Mouse (Mus musculus): ENCODE data around the gene 1700001C19Rik.

Gene 1700001C19Rik

GRCm38 (mm10) chr17:47373991-47374390, 63.2 kb downstream of the 1700001C19Rik start:
- no peak for DNase-seq (ENCODE audit: low spot score)

- peak; percentile 69 for DNase-seq (ENCODE audit: low spot score)
Measured at GRCm38 (mm10) chr17:47371451-47371850, 65.7 kb downstream of the 1700001C19Rik start.

GRCm38 (mm10) chr17:47369087-47369443, 68.1 kb downstream of the 1700001C19Rik start:
- no peak for DNase-seq (ENCODE audit: low spot score)

- DNase-seq (ENCODE audit: low spot score), result peak; percentile 86
Measured at GRCm38 (mm10) chr17:47368401-47369086, 68.6 kb downstream of the 1700001C19Rik start, which contains the start of gene Mrps10. Gene Mrps10 (plus strand): TSS chr17:47368887.
